Mouse (Mus musculus) urinary bladder, adult 2 months (tissue): ENCODE data around the gene Rab4b. TPM values are rescaled to one million over a fixed set of nuclear protein-coding genes. Genes with fewer than 3 reads are reported as not detected.

Source experiments
- DNase-seq: peaks from one replicate; pipeline ENCODE4 v3.0.0; 2022; ENCODE audit warnings: low spot score
- polyA plus RNA-seq: library from polyadenylated mRNA; depleted of rRNA; stranded (reverse); fragments of >200 nt; gene quantifications from 2 replicates; pipeline ENCODE4 v1.2.3, GENCODE M21; 2012

Gene Rab4b
- polyA plus RNA-seq, 1 experiment, result 85.6 TPM

GRCm38 (mm10) chr7:27184964-27185363 is 6.3 kb upstream of the Rab4b start:
- DNase-seq, result no peak

- no peak for DNase-seq
Observed at GRCm38 (mm10) chr7:27182498-27182897, 3.8 kb upstream of the Rab4b start.

- DNase-seq, result no peak
Observed at GRCm38 (mm10) chr7:27180837-27181695, 2.4 kb upstream of the Rab4b start, which contains the start of the genes Gm21983 and Mia. TSS of gene Gm21983 (minus strand) at chr7:27181086. TSS of gene Mia (minus strand) at chr7:27181157.

GRCm38 (mm10) chr7:27180036-27180435 is 1.3 kb upstream of the Rab4b start:
- DNase-seq, result no peak

GRCm38 (mm10) chr7:27179217-27179918 is 672 bp upstream of the Rab4b start:
- DNase-seq, result no peak

GRCm38 (mm10) chr7:27177942-27178323 is 763 bp downstream of the Rab4b start:
- no peak for DNase-seq

- DNase-seq, result no peak
Observed at GRCm38 (mm10) chr7:27174896-27175295, 3.8 kb downstream of the Rab4b start.

GRCm38 (mm10) chr7:27174496-27174895 is 4.2 kb downstream of the Rab4b start:
- no peak for DNase-seq

GRCm38 (mm10) chr7:27170981-27171380 is 7.7 kb downstream of the Rab4b start:
- no peak for DNase-seq

GRCm38 (mm10) chr7:27168371-27168770 is 10.3 kb downstream of the Rab4b start:
- DNase-seq, result no peak

- no peak for DNase-seq
Observed at GRCm38 (mm10) chr7:27167475-27168094, 11.1 kb downstream of the Rab4b start.

GRCm38 (mm10) chr7:27166614-27167474 is 11.9 kb downstream of the Rab4b start, which contains the start of gene Egln2:
TSS of gene Egln2 (minus strand) at chr7:27166802.
- peak; percentile 93 for DNase-seq

- DNase-seq, result peak; percentile 86
Observed at GRCm38 (mm10) chr7:27166229-27166613, 12.5 kb downstream of the Rab4b start.

GRCm38 (mm10) chr7:27165696-27166095 is 13.0 kb downstream of the Rab4b start:
- no peak for DNase-seq

- no peak for DNase-seq
Observed at GRCm38 (mm10) chr7:27165007-27165655, 13.6 kb downstream of the Rab4b start.

- DNase-seq, result no peak
Observed at GRCm38 (mm10) chr7:27164112-27164947, 14.4 kb downstream of the Rab4b start.

- no peak for DNase-seq
Observed at GRCm38 (mm10) chr7:27163450-27163805, 15.3 kb downstream of the Rab4b start.

GRCm38 (mm10) chr7:27162780-27163449 is 15.8 kb downstream of the Rab4b start:
- no peak for DNase-seq

GRCm38 (mm10) chr7:27161744-27162143 is 17.0 kb downstream of the Rab4b start:
- no peak for DNase-seq
